Mouse (Mus musculus) lung, adult 2 months (tissue): ENCODE measurements at regions not wholly inside any gene's neighbourhood (a gene's known extent, or its start where the extent isn't known, plus 50 kb on each side); places are given as distances from the start of the nearest gene placed in this dataset.

Experiments used
- DNase-seq: peaks from one replicate; pipeline ENCODE4 v3.0.0; 2022
- H3K4me1 ChIP-seq: fragments of 200-500 bp; 2 replicates; pipeline ENCODE4 v1.6.1; 2011; ENCODE audit warnings: low read length; ENCODE audit not compliant: control insufficient read depth, insufficient read depth
- H3K4me3 ChIP-seq: fragments of 200-500 bp; replicated peaks from 2 replicates; pipeline ENCODE3; 2011; ENCODE audit warnings: low read depth, mild to moderate bottlenecking, control low read depth, low read length; ENCODE audit errors: extremely low read depth
- CTCF ChIP-seq: fragments of 200-500 bp; IDR thresholded peaks from 2 replicates; pipeline ENCODE4 v1.5.1; 2011; ENCODE audit warnings: mild to moderate bottlenecking, low read length, control low read depth; ENCODE audit not compliant: insufficient read depth
- POLR2A ChIP-seq: fragments of 200-500 bp; IDR thresholded peaks from 2 replicates; pipeline ENCODE4 v1.6.1; 2011; ENCODE audit warnings: low read depth, mild to moderate bottlenecking, control low read depth, low read length, borderline replicate concordance; ENCODE audit errors: extremely low read depth
- WGBS: fragments of 180-500 bp; shearing (Covaris S2); methylation state at CpG from one replicate; pipeline ENCODE4 v1.1.7; 2018; 5-methylcytosine and 5-hydroxymethylcytosine counted together

DNA sequence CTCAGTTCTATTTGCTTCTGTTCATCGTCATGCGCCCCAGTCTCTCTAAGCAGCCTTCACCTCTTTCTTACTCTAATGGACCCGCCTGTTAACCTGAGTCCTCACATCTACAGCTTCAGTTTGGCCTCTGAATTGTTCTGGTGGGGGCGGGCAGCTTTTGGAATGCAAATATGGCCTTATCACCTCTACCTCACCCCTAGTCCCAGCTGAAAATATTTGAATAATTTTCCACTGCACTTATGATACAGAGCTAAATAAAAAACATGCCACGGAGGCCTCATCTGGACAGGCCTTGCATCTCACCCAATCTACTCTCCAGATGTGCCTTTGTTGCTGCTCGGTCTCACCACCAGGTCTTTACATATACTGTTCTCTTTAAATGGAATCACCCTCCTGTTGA lies 82.5 kb upstream of the Rbms1 start:
- TF ChIP-seq CTCF (no peak), POLR2A (no peak)
- no peak overlapping the region for H3K4me3 ChIP-seq
- no peak for DNase-seq
- no peaks in the 10 kb centered on the region for H3K4me1 ChIP-seq
- 77% methylated on average over 6 of the region's 6 CpGs for WGBS

DNA sequence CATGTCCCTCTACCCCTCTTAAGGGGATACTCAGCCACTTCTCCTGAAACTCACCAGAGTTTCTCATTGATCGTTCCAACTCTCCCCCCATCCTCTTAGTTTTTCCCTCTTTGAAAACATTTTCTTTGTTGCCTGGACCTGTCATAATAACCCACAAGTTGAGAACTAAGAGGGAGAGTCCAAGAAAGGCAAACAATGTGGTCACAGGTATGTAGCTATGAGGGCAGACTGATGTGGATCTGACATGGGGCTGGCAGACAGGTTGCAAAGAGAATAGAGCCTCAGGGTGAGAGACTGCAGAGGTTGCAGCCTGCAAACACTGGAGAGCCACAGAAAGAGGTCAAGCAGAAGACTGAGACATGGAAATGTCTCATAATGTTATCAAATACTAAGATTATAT lies 69.9 kb upstream of the Rbms1 start:
- no peak for DNase-seq
- no peak overlapping the region for H3K4me3 ChIP-seq
- 84% methylated on average over 1 of the region's 1 CpGs for WGBS

DNA sequence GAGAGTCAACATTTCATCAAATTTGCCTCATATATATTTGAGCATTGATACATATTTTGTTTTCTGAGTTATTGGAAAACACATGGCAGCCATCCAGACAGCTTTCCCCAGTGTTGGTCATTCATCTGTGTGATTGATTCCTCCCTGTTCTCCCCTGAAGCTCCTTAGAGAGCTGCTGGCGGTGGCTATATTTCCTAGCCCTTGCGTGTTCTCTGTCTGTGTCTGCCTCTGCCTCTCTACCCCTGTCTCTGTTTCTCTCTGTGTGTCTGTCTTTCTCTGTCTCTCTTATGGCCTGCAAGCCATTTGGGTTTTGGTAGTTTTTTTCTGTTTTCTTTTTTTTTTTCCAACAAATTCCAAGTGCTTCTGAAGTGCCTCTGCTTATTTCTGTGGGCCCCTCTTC lies 66.7 kb upstream of the Rbms1 start:
- WGBS, result 96% methylated on average over 2 of the region's 2 CpGs
- no peak for TF ChIP-seq POLR2A
- TF ChIP-seq CTCF, result no peak

More for the DNA sequence above, 69.9 kb upstream of the Rbms1 start:
- no peaks in the 10 kb centered on the region for H3K4me1 ChIP-seq
- no peak for TF ChIP-seq POLR2A
- no peak for TF ChIP-seq CTCF

DNA sequence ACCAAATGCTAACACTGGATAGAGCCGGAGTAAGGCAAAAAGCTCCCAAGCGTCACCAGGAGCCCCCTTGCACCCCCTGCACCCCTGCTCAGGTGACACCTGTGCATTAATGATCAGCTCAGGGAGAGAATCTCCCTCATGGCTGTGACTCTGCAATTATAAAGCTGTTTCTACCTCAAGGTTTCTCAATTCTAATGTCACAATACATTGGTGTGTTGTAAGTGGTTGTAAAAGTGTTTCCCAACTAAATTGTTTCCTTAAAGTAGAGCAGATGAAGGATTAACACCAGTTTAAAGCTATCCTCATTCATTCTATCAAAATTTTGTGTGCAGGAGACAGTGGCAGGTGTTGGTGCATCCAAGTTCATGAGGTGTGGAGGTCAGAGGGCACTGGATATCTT lies 65.6 kb upstream of the Rbms1 start:
- Histone ChIP-seq H3K4me3 (no peak overlapping the region), H3K4me1 (no peaks in the 10 kb centered on the region)
- WGBS, result 92% methylated on average over 2 of the region's 2 CpGs
- TF ChIP-seq POLR2A (no peak), CTCF (no peak)
- DNase-seq, result no peak

More for the DNA sequence above, 66.7 kb upstream of the Rbms1 start:
- Histone ChIP-seq H3K4me3 (no peak overlapping the region), H3K4me1 (no peaks in the 10 kb centered on the region)
- no peak for DNase-seq

DNA sequence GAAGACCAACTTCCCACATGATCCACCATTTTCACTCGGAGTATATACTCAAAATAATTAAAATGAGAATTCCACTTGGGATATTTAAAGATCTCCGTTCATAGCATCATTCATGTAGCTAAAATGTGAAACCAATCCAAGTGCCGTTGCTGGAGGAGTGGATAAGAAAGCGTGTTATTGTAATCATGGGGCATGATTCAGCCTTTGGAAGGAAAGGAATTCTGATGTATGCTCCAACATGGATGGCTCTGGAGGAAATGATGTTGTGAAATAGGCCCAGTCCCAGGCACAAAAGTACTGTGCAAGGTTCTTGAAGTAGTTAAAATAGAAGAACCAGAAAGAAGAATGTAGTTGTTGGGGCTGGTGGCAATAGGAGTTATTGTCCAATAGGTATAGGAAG lies 64.7 kb upstream of the Rbms1 start:
- WGBS, result 72% methylated on average over 4 of the region's 4 CpGs
- TF ChIP-seq CTCF (no peak), POLR2A (no peak)
- DNase-seq, result no peak
- Histone ChIP-seq H3K4me3 (no peak overlapping the region), H3K4me1 (no peaks in the 10 kb centered on the region)

DNA sequence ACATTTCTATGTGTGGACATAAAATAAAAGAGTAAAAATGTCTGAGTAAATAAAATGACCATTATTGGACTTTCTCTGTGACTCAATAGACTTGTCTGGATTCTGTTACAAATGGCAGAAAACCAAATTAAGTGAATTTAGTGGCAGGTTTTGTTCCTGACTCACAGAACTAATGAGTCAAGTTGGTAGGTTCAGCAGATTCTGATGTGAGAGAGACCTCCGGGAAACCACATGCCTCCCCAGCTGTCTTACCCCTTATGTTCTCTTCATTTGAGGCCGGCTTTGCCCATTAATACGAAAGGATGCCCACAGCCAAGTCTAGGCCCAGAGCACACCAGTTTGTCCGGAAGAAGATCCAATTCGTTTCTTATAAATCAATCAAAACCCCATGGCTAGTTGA lies 59.4 kb upstream of the Rbms1 start:
- 94% methylated on average over 5 of the region's 5 CpGs for WGBS
- Histone ChIP-seq H3K4me1 (no peaks in the 10 kb centered on the region), H3K4me3 (no peak overlapping the region)
- no peak for TF ChIP-seq CTCF
- no peak for TF ChIP-seq POLR2A
- no peak for DNase-seq

DNA sequence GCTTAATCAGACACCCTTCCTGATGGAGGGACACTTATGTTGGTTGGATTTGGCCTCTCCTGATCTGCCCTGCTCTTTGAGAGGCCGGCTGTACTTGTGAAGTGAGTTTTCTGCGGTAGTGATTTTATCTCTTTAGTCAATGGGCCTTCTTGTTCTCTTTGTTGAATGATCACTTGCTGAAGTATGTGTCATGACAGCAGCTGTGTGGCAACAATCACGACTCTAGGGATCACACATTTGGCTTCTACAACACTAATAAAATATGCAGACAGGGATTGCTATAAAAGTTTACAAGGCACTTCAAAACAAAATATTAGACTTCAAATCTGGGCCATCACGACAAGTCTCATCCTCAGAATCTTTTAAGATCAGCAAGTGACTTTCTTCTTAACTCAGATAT lies 57.8 kb upstream of the Rbms1 start:
- no peak overlapping the region for H3K4me3 ChIP-seq
- no peaks in the 10 kb centered on the region for H3K4me1 ChIP-seq
- 58% methylated on average over 4 of the region's 4 CpGs for WGBS
- DNase-seq, result no peak
- TF ChIP-seq CTCF (no peak), POLR2A (no peak)

DNA sequence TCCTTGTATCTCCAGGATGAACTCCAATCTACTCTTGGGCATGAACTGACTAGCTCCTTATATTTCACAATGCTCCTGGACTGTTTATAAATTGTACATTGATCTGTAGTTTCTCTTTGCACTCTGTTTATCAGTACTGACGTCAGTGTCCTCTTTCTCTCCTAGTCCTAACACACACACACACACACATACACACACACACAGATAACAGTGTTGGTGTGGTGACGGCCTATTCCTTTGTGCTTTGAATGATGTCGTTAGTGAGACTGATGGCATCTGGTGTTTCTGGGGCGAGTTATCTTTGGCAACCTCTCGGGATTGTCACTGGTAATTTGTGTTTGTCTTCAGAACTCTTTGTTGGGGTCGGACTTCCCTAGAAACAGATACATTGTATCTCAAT lies 50.0 kb upstream of the Rbms1 start:
- no peak for DNase-seq
- WGBS, result 20% methylated on average over 6 of the region's 6 CpGs
- no peaks in the 10 kb centered on the region; the same call in 1 of the 2 replicates for H3K4me1 ChIP-seq
- TF ChIP-seq POLR2A, result no peak
- TF ChIP-seq CTCF, result no peak
- no peak overlapping the region for H3K4me3 ChIP-seq
